Mouse (Mus musculus): Measurements from ENCODE around the gene Ska3. TPM values are rescaled to one million over a fixed set of nuclear protein-coding genes. Genes with fewer than 3 reads are reported as not detected.

Gene Ska3
- polyA plus RNA-seq, 1 experiment from 2014 or later = 46.7 TPM

DNA sequence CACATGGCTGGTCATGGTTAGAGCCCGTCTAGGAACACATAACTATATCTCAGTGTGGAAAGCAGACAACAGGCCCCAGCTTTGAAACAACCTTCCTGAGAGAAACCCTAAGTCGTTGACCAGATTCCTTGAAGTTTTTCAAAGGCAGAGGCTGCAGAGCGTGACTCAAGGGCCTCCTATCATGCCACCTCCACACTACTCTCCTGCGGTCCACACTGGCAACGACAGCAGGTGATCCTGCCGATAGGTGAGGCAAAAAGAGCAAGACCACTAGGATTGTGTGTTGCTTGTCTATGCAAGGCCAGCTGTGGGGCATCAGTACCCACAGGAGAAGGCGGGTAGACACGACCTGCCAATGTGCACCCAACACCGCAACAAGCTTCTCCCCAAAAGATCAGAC is 36.2 kb downstream of the Ska3 start:
- no peaks in the 10 kb centered on the region for H3K36me3 ChIP-seq
- no peaks in the 10 kb centered on the region for H3K9me3 ChIP-seq
- WGBS = 90% methylated on average over 9 of the region's 9 CpGs
- no peak for ATAC-seq (ENCODE audit: insufficient number of reproducible peaks, insufficient read depth, low FRiP score, low TSS enrichment)
- H3K4me1 ChIP-seq = no peaks in the 10 kb centered on the region
- H3K4me2 ChIP-seq (replicated peaks) = no peak overlapping the region
- no peak overlapping the region for H3K9ac ChIP-seq
- H3K27me3 ChIP-seq = no peaks in the 10 kb centered on the region
- H3K4me3 ChIP-seq = no peak overlapping the region
- no peak overlapping the region for H3K27ac ChIP-seq

GRCm38 (mm10) chr14:57789311-57789710 is 36.7 kb downstream of the Ska3 start:
- WGBS = 77% methylated on average over 2 of the region's 2 CpGs
- no peak for ATAC-seq (ENCODE audit: insufficient number of reproducible peaks, insufficient read depth, low FRiP score, low TSS enrichment)
- no peaks in the 10 kb centered on the region for H3K27me3 ChIP-seq
- H3K9ac ChIP-seq = no peak overlapping the region
- no peak overlapping the region for H3K4me2 ChIP-seq (replicated peaks)
- H3K4me3 ChIP-seq = no peak overlapping the region
- H3K36me3 ChIP-seq = no peaks in the 10 kb centered on the region
- no peak overlapping the region for H3K27ac ChIP-seq
- H3K4me1 ChIP-seq = no peaks in the 10 kb centered on the region
- H3K9me3 ChIP-seq = no peaks in the 10 kb centered on the region

GRCm38 (mm10) chr14:57787406-57787805 is 38.6 kb downstream of the Ska3 start:
- no peak for ATAC-seq (ENCODE audit: insufficient number of reproducible peaks, insufficient read depth, low FRiP score, low TSS enrichment)
- Histone ChIP-seq H3K9ac (no peak overlapping the region), H3K4me3 (no peak overlapping the region), H3K27ac (no peak overlapping the region), H3K4me2 (replicated peaks) (no peak overlapping the region), H3K9me3 (no peaks in the 10 kb centered on the region), H3K4me1 (no peaks in the 10 kb centered on the region), H3K36me3 (no peaks in the 10 kb centered on the region), H3K27me3 (no peaks in the 10 kb centered on the region)
- 60% methylated on average over 4 of the region's 4 CpGs for WGBS

DNA sequence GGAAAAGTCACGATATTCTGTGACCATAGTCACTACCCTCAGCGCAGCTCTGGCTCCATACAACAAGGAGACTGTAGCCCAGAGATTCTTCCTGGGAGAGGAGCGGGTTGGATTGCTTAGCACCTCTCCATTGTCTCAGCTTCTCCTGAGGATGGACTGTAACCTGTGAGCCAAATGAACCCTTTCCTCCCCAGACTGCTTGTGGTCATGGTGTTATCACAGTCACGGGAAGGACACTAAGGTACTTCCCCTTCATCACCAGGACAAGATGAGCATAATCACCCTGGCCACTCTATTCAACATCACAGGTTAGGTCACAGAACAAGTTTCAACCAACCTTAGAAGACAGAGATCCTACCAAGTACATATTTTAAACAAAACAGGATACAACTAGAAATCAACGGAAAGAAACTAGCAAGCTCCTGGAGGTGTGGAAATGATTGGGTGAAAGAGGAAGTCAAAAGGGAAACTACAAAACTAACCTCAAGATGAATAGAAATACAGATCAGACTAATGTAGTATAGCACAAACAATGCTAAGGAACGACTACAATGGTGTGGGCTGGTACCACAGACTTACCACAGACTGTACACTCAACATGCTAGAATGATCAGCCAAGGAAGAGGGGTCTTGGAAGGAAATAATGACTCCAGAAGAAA is 53.7 kb downstream of the Ska3 start:
- Histone ChIP-seq H3K4me1 (no peaks in the 10 kb centered on the region), H3K4me2 (replicated peaks) (no peak overlapping the region), H3K9me3 (no peaks in the 10 kb centered on the region; the same call in 1 of the 2 replicates), H3K27me3 (no peaks in the 10 kb centered on the region), H3K4me3 (no peak overlapping the region), H3K36me3 (no peaks in the 10 kb centered on the region), H3K27ac (no peak overlapping the region), H3K9ac (no peak overlapping the region)
- WGBS = 81% methylated on average over 6 of the region's 6 CpGs
- no peak for ATAC-seq (ENCODE audit: insufficient number of reproducible peaks, insufficient read depth, low FRiP score, low TSS enrichment)

- no peaks in the 10 kb centered on the region for H3K36me3 ChIP-seq
- H3K4me2 ChIP-seq (replicated peaks) = no peak overlapping the region
- no peaks in the 10 kb centered on the region; the same call in 1 of the 2 replicates for H3K9me3 ChIP-seq
- no peaks in the 10 kb centered on the region for H3K27me3 ChIP-seq
- H3K9ac ChIP-seq = no peak overlapping the region
- no peaks in the 10 kb centered on the region for H3K4me1 ChIP-seq
- no peak overlapping the region for H3K27ac ChIP-seq
- H3K4me3 ChIP-seq = no peak overlapping the region
- WGBS = 90% methylated on average over 5 of the region's 5 CpGs
- no peak for ATAC-seq (ENCODE audit: insufficient number of reproducible peaks, insufficient read depth, low FRiP score, low TSS enrichment)
Measured at GRCm38 (mm10) chr14:57769102-57769501, 56.9 kb downstream of the Ska3 start.

DNA sequence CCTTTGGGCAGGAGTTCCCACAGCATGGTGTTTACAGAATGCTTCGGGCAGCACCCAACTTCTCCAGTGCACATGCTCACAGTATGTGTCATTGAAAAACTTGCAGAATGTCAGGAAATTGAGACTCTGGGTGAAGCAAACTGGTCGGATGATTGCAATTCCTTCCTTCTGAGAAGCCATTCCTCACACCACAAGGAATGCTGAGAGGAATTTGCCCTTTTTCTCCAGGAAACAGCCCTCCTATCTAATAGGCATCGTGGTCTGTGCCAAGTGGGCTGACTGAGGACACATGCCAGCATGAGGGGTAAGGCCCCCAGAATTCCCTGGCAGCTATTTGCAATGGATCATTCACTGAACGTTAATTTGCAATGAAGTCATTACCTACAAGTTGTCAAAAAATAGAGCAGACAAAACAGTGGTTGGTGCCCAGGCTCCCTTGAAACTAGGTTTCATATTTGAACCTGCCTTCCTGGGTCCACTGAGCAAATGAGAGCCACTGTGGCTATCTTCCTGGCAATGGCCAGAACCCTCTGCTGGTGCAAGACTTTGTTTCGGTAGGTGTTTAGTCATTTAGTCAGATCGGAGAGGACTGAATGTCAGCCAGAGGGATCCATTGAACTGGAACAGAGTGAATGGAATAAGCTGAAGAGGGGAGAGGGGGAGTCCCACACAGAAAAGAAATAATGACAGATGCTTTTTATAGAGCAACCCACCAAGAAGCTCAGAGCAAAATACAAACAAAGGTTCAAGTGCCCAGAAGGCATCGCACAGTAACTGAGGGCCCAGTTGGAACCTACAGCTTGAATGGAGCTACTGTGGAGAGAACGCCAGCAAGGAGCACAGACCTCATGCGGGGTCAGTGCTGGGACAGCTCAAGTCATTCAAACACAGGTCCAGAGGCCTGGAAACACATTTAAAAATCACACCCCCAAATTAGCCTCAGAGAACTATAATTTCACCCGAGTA is 65.3 kb downstream of the Ska3 start:
- Histone ChIP-seq H3K9me3 (no peaks in the 10 kb centered on the region), H3K9ac (no peak overlapping the region), H3K4me1 (peaks cover 4% of the 10 kb centered on the region; the same call in 1 of the 2 replicates), H3K4me3 (no peak overlapping the region), H3K27me3 (no peaks in the 10 kb centered on the region), H3K27ac (no peak overlapping the region), H3K4me2 (replicated peaks) (no peak overlapping the region), H3K36me3 (no peaks in the 10 kb centered on the region)
- WGBS = 51% methylated on average over 10 of the region's 10 CpGs
- ATAC-seq (ENCODE audit: insufficient number of reproducible peaks, insufficient read depth, low FRiP score, low TSS enrichment) = no peak

DNA sequence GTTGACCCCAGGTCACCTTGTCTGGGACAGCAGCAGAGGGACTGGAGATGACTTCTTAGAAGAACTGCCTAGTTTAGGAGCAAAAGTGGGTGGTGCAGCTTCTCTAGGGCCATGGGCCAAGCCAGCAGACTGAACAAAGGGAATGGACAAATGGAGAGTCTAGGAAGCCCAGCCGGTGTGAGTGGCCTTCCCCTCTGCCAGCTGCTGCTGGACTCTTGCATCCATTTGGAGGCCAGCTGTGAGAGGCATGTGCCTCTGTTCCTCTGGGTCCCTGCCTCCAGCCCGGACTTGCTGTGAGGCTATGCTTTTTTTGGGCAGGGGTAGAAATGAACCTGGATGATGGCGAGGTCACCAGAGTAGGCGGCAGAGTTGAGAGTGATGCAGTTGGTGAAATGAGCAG is 67.7 kb downstream of the Ska3 start, which contains the start of gene Lats2:
Gene Lats2, minus strand, starts transcription at position 152 of the 400 bp plus-strand sequence.
- WGBS = 72% methylated on average over 4 of the region's 4 CpGs
- ATAC-seq (ENCODE audit: insufficient number of reproducible peaks, insufficient read depth, low FRiP score, low TSS enrichment) = no peak
- H3K36me3 ChIP-seq = no peaks in the 10 kb centered on the region
- H3K27me3 ChIP-seq = no peaks in the 10 kb centered on the region
- H3K4me3 ChIP-seq = no peak within 1 kb of the TSS
- H3K4me2 ChIP-seq (replicated peaks) = no peak within 1 kb of the TSS
- H3K9me3 ChIP-seq = no peaks in the 10 kb centered on the region
- peaks cover 9% of the 10 kb centered on the region; the same call in 1 of the 2 replicates for H3K4me1 ChIP-seq
- no peak within 1 kb of the TSS for H3K27ac ChIP-seq
- H3K9ac ChIP-seq = no peak within 1 kb of the TSS

Small RNA genes within 50 kb of the gene (microRNA-seq; reads per million reads assigned to microRNA genes)
- gene Mir3077 = not detected

Other genes with a start within 250 kb of the Ska3 start
- gene Xpo4, start 160.8 kb downstream of the Ska3 start, polyA plus RNA-seq (2016; fragmentation: Nextera tagmentation; extraction: Ambion mirVana) = 31.6 and 32.7 TPM in 2 replicates
- gene Gm49361, start 80.1 kb downstream of the Ska3 start, polyA plus RNA-seq (2016; fragmentation: Nextera tagmentation; extraction: Ambion mirVana) = not detected in 2 replicates
- gene Lats2, start 67.8 kb downstream of the Ska3 start, polyA plus RNA-seq (2016; fragmentation: Nextera tagmentation; extraction: Ambion mirVana) = 25.4 and 26.3 TPM in 2 replicates
- 27.8 and 39.3 TPM in 2 replicates for gene Sap18, start 28.0 kb downstream of the Ska3 start, polyA plus RNA-seq (2016; fragmentation: Nextera tagmentation; extraction: Ambion mirVana)
- gene Mrpl57, start within 50 bp of the Ska3 start, polyA plus RNA-seq (2016; fragmentation: Nextera tagmentation; extraction: Ambion mirVana) = 127 and 137 TPM in 2 replicates
- 73.0 and 79.6 TPM in 2 replicates for gene Zdhhc20, start 64.1 kb upstream of the Ska3 start, polyA plus RNA-seq (2016; fragmentation: Nextera tagmentation; extraction: Ambion mirVana)
- gene Micu2, start 173.1 kb upstream of the Ska3 start, polyA plus RNA-seq (2016; fragmentation: Nextera tagmentation; extraction: Ambion mirVana) = 94.0 and 98.6 TPM in 2 replicates
- gene Fgf9, start 244.4 kb upstream of the Ska3 start, polyA plus RNA-seq (2016; fragmentation: Nextera tagmentation; extraction: Ambion mirVana) = 10.5 and 11.8 TPM in 2 replicates